Mouse (Mus musculus) mouse trophoblast stem cell (cell line): ENCODE results near the gene 9930022D16Rik.

Source experiments
- in situ Hi-C, 2 experiments: fragments of 300-500 bp; cut with MseI, MboI; formaldehyde crosslinking; loops; 2 replicates in 1 of 2; 3 replicates in 1 of 2; pipeline ENCODE4 v1.15.1; 2025

Gene 9930022D16Rik

DNA sequence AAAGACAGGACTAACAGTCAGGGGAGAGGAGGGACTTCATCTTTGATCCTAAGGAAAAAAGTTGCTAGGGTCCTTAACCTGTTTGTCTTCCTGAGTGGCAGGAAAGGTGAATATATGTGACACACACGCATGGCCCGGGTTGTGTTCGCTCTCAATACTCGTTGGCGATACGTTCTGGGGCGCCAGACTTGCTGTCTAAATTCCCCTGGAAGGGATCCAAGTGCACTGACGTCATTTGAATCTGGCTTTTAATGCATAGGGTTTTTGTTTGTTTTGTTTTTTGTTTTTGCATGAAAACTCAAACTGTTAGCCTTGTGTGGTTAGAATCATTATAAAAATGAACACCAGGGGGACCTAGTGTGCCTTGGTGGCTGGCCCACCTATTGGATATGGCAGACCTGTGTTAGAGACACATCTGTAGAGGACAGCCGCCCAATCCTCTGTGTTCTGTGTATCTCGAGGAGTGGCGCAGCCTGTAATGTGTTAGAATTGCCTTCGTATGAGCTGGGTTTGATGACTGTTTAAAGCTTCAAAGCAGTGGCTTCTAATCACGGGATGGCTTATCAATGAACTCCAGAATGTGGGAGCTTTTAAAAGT lies 31.8 kb downstream of the 9930022D16Rik start:
- in situ Hi-C loops: loop anchor here (5.0 to 25.0 kb wide), 3 partner anchors 137 to 419 kb away; no protein-coding TSS in a partner anchor

DNA sequence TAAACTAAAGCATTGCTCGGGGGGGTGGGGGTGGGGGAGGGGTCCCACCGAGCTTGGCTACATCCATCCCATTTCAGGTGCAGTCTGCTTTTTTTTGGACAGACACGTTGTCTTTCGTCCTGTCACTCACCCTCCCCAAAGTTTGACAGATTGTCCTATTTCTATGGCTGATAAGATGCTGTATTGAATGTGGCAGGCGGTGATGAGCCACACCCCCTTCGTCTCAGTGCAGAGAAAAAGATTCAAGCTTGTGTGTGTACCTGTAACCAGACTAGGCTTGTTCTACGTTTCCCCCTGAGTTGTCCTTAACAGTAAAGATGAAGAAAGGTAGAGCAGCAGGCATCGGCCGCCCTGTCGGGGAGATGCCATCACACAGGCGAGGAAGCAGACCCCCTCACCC lies 37.5 kb downstream of the 9930022D16Rik start:
- in situ Hi-C loops: no loop called here

DNA sequence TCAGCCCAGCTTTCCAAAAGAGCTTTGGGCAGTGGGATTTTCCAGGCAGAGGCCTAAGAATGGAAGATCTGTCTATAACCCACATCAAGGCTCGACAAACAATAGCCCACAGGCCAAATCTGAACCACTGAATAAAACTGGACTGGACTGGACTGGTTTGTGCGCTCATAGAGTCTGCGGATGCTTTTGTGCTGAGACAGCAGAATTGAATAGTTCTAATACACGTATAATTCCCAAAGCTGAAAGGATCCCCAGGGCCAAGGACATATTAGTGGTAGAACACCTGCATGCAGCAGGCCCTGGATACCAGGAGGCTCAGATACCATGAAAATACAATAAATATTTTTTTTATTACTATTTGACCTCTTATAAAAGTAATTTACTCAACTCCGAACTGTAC lies 42.5 kb downstream of the 9930022D16Rik start:
- in situ Hi-C loops: no loop called here

DNA sequence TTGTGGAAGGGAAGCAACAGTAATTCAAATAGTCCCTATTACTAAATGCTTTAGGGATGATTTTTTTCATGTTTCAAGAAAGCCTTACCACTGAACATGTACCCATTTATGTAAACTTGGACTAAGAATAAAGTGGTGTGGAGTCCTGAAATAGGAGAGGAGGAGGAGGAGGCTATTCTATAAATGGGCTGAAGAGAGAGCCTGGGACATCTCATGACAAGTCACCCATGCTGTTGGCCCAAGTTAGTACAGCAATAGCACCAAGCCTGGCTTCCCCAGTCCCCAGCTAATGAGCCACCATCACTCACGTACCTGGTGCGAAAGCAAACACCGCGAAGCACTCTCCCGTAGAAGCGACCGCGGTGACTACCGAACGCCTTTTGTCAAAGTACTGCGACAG lies 44.4 kb downstream of the 9930022D16Rik start:
- in situ Hi-C loops: no loop called here

DNA sequence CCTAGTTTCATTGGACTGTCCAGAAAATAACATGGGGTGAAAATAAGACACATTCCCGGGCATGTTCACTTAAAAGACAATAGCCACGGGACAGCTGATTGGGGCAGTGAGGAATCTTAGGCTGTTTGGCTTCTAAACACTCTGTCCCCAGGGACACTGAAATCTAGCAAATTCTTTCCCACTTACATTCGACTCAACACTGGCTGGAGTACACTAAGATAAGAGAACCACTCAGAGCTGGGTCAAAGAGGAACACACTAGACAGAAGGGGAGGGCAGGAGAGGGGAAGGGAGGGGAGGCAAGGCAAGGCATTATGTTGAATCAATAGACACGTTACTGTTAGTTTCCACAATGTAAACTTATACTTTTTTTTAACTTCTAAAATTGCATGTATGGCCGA lies 46.9 kb downstream of the 9930022D16Rik start:
- in situ Hi-C loops: no loop called here

DNA sequence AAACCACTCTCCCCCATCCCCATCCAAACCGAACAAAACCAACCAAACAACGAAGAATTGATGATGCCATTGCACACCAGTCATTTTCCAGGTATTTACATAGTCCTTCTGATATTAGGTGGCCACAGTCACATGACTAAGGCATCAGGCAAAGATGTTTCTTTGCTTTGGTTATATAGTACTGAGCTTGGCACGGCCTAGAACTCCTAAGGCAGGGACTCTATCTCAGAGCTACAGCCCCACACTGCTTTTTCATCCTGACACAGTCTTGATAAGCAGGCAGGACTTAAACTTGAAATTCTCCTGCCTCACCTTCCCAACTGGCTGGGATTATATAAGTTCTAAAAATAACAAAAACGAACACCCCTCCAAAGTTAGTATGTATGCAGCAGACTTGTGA lies 51.4 kb downstream of the 9930022D16Rik start:
- in situ Hi-C loops: no loop called here

DNA sequence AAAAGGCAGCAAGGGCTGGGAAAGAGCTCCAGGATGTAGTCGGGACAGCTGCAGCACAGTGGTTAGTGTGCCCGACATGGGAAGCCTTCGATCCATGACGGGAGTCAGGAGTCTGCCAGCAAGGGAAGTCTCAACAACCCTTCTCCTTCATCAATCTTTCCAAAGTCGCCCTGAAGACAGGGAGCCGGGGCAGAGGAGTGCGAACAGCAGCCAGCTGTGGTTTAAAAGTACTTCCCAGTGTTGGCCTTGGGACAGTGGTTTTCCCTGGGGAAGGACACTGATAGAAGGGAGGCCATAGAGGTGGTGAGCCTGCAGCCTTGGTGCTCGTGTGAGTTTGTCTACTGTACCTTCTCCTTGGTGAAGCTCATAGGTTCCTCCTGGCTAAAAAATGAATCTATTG lies 53.3 kb downstream of the 9930022D16Rik start:
- in situ Hi-C loops: no loop called here

DNA sequence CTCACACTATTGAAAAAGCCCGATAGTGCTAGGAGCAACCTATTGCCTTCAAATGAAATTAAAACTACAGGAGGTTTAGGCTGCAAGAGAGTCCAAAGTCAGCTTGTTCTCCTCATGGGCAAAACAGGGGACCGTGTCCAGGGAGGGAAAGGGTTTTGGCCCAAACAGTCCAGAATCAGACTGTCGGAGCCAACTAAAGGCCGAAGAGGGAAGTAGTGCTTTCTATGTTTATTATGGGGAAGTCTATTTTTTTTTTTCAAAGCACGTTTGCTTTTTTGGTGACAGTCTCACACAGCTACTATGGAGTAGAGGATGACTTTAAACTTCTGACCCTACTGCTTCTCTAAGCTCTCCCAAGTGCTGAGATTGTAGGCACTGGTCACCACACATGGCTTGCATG lies 54.4 kb downstream of the 9930022D16Rik start:
- in situ Hi-C loops: no loop called here
